Comparison of ENCODE assay signal across 12 mouse cellular contexts in genomic region chr12:77537139-77537848, GRCm38 (mm10).
DNase-seq lines count a peak whose midpoint lies in the region; ATAC-seq and TF ChIP-seq lines count a peak whose summit lies in the region.
"Had no signal": no experiment of that assay in that cellular context is flagged by ENCODE, and none has a peak within 500 bp of the region (broad histone marks: within the 10 kb centered on the region; RNA-seq: fewer than 3 reads in every experiment).

No protein-coding gene starts in this region.

- WGBS in liver, adult 2 months, result 80% methylated on average over 8 of the region's 8 CpGs
- 30% methylated on average over 8 of the region's 8 CpGs for WGBS in liver, embryonic 12.5 days (ENCODE audit: insufficient replicate concordance)
- 86% methylated on average over 8 of the region's 8 CpGs for WGBS in kidney, adult 2 months

- no peaks in the 10 kb centered on the region for H3K4me1 ChIP-seq in liver, adult 2 months (ENCODE audit: control insufficient read depth, insufficient read depth, low read length)
- no peaks in the 10 kb centered on the region for H3K4me1 ChIP-seq in liver, embryonic 12.5 days
- H3K4me1 ChIP-seq in MEL (ENCODE audit: control insufficient read depth in 1 of 2, insufficient read depth in 2 of 2, low read length in 2 of 2), result peaks cover 0 to 3% of the 10 kb centered on the region in 2 experiments; a peak in 1 of 4 replicates
- H3K4me1 ChIP-seq in kidney, adult 2 months (ENCODE audit: control insufficient read depth, insufficient read depth, low read length), result no peaks in the 10 kb centered on the region

- peak; percentile 3 for DNase-seq in liver, adult 2 months (ENCODE audit: extremely low read depth, low read depth, low spot score)
- DNase-seq in A20 (ENCODE audit: low read depth, low spot score), result peak; percentile 7
- DNase-seq in MEL (ENCODE audit: low read depth, low spot score), result peak; percentile 45
- no peak for DNase-seq in embryo, embryonic 10.5 days (ENCODE audit: low spot score)
- DNase-seq in kidney, adult 2 months, result no peak
- DNase-seq: cerebellum, adult 9-11 months; gastrocnemius, postnatal 25 days; kidney, postnatal 25 days; lung, postnatal 14 days had no signal

- no peak for TF ChIP-seq POLR2A in liver, adult 2 months (IDR thresholded peaks at IDR 0.05; ENCODE audit: extremely low read depth, insufficient read depth, low read length)
- TF ChIP-seq POLR2A in MEL (IDR thresholded peaks at IDR 0.05; ENCODE audit: control insufficient read depth in 1 of 2, insufficient read depth in 1 of 2, low read depth in 1 of 2, low read length in 2 of 2, poor library complexity in 1 of 2), result no peak
- no peak for TF ChIP-seq POLR2A in kidney, adult 2 months (IDR thresholded peaks at IDR 0.05; ENCODE audit: low read depth, low read length)

- no peaks in the 10 kb centered on the region for H3K27me3 ChIP-seq in liver, adult 2 months (ENCODE audit: control insufficient read depth, insufficient read depth, low read length)
- H3K27me3 ChIP-seq in liver, embryonic 12.5 days (replicated peaks), result no peaks in the 10 kb centered on the region
- peaks cover 0 to 2% of the 10 kb centered on the region in 2 experiments; a peak in 1 of 4 replicates for H3K27me3 ChIP-seq in MEL (ENCODE audit: control insufficient read depth in 1 of 2, insufficient read depth in 2 of 2, low read length in 2 of 2)
- no peaks in the 10 kb centered on the region for H3K27me3 ChIP-seq in kidney, adult 2 months (replicated peaks; ENCODE audit: control insufficient read depth, insufficient read depth, low read length)

- no peak overlapping the region for H3K4me3 ChIP-seq in liver, adult 2 months (ENCODE audit: insufficient read depth, low read depth, low read length)
- no peak overlapping the region for H3K4me3 ChIP-seq in liver, embryonic 12.5 days
- H3K4me3 ChIP-seq in MEL (ENCODE audit: control insufficient read depth in 1 of 2, insufficient read depth in 1 of 2, low read depth in 2 of 2, low read length in 2 of 2), result no peak overlapping the region
- no peak overlapping the region for H3K4me3 ChIP-seq in kidney, adult 2 months (ENCODE audit: insufficient read depth, low read depth, low read length)

- ATAC-seq in liver, embryonic 12.5 days, result no peak
- peak; percentile 52 for ATAC-seq in megakaryocyte progenitor cell, adult 5-6 weeks (replicated peaks; ENCODE audit: poor library complexity)

- H3K9ac ChIP-seq in liver, adult 2 months (ENCODE audit: low read depth, low read length), result no peak overlapping the region
- no peak overlapping the region for H3K9ac ChIP-seq in liver, embryonic 12.5 days
- no peak overlapping the region for H3K9ac ChIP-seq in MEL (ENCODE audit: control insufficient read depth, low read depth, low read length, poor library complexity, severe bottlenecking)

- no peak for TF ChIP-seq RAD21 in MEL (IDR thresholded peaks at IDR 0.05; ENCODE audit: low read depth, low read length)

- no peak for TF ChIP-seq CTCF in liver, adult 2 months (IDR thresholded peaks at IDR 0.05; ENCODE audit: low read depth, low read length)
- no peak for TF ChIP-seq CTCF in MEL (IDR thresholded peaks at IDR 0.05 in 2 of 3, conservative IDR thresholded peaks at IDR 0.05 in 1 of 3; ENCODE audit: control insufficient read depth in 1 of 3, insufficient read depth in 1 of 3, low read depth in 2 of 3, low read length in 3 of 3, poor library complexity in 1 of 3, severe bottlenecking in 1 of 3)
- TF ChIP-seq CTCF in kidney, adult 2 months (conservative IDR thresholded peaks at IDR 0.05; ENCODE audit: insufficient read depth, insufficient read length, low read depth, low read length), result no peak

- H3K9me3 ChIP-seq in liver, embryonic 12.5 days (replicated peaks), result no peaks in the 10 kb centered on the region
- no peaks in the 10 kb centered on the region for H3K9me3 ChIP-seq in MEL (replicated peaks; ENCODE audit: insufficient read depth, low read length)
- H3K9me3 ChIP-seq: G1E had no signal

- H3K27ac ChIP-seq in liver, adult 2 months (replicated peaks; ENCODE audit: insufficient read depth, low read depth, low read length), result no peak overlapping the region
- no peak overlapping the region for H3K27ac ChIP-seq in liver, embryonic 12.5 days
- H3K27ac ChIP-seq in MEL (ENCODE audit: control insufficient read depth, low read depth, low read length), result no peak overlapping the region
- H3K27ac ChIP-seq in kidney, adult 2 months (ENCODE audit: insufficient read depth, low read depth, low read length), result no peak overlapping the region

- H3K79me2 ChIP-seq in liver, adult 2 months (ENCODE audit: control insufficient read depth, insufficient read depth, low read length), result no peaks in the 10 kb centered on the region
- no peaks in the 10 kb centered on the region for H3K79me2 ChIP-seq in MEL (ENCODE audit: control insufficient read depth, insufficient read depth, low read length, poor library complexity)

- no peak overlapping the region for H3K4me2 ChIP-seq in liver, embryonic 12.5 days

- no peaks in the 10 kb centered on the region for H3K36me3 ChIP-seq in liver, adult 2 months (ENCODE audit: control insufficient read depth, insufficient read depth, low read length)
- no peaks in the 10 kb centered on the region for H3K36me3 ChIP-seq in liver, embryonic 12.5 days
- peaks cover 0 to 3% of the 10 kb centered on the region in 2 experiments; a peak in 2 of 4 replicates for H3K36me3 ChIP-seq in MEL (ENCODE audit: control insufficient read depth in 1 of 2, insufficient read depth in 2 of 2, low read length in 2 of 2)
- H3K36me3 ChIP-seq in kidney, adult 2 months (ENCODE audit: control insufficient read depth, insufficient read depth, low read length), result no peaks in the 10 kb centered on the region
- H3K36me3 ChIP-seq: G1E had no signal

- no peak for TF ChIP-seq EP300 in MEL (IDR thresholded peaks at IDR 0.05; ENCODE audit: low read depth in 1 of 2, low read length in 2 of 2)

TF ChIP-seq in MEL, 35 proteins besides CTCF, POLR2A, EP300 and RAD21:
- TF ChIP-seq POLR2AphosphoS5 (IDR thresholded peaks at IDR 0.05; ENCODE audit: borderline replicate concordance, low read depth, low read length), result no peak
- TF ChIP-seq ELF1 (IDR thresholded peaks at IDR 0.05; ENCODE audit: low read depth, low read length), result 0 out of 2 replicates have a peak, but pooled peaks have one; percentile 32

Comparison
In these comparisons a context has a peak if more than half of its experiments do, and no peak if none do; other contexts are left out.
1. DNase-seq: peak in liver, adult 2 months (single experiment), A20 (single experiment) and MEL (single experiment); none in embryo, embryonic 10.5 days (single experiment) and kidney, adult 2 months (single experiment).